Mouse (Mus musculus) spleen, adult 2 months (tissue): ENCODE results near the gene Tgfbr2.

Experiments used
- CTCF ChIP-seq: fragments of 200-500 bp; IDR thresholded peaks from 2 replicates; pipeline ENCODE4 v1.5.1; 2011; ENCODE audit warnings: mild to moderate bottlenecking, inconsistent platforms; ENCODE audit not compliant: insufficient read depth, insufficient read length, insufficient replicate concordance; ENCODE audit errors: extremely low read depth
- POLR2A ChIP-seq: fragments of 200-500 bp; IDR thresholded peaks from 2 replicates; pipeline ENCODE4 v1.6.1; 2011; ENCODE audit warnings: low read depth, low read length, inconsistent platforms

DNA sequence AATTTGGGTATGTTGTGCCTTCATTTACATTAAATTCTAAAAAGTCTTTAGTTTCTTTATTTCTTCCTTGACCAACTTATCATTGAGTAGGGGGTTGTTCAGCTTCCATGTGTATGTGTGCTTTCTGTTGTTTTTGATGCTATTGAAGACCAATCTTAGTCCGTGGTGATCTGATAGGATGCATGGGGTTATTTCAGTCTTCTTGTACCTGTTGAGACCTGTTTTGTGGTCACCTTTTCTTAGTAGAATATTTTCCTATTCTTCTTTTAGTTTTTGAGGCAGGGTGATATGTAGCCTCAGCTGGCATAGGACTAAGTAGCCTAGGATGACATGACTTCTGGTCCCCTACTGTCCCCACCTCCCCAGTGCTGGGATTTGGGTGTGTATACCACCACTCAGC, 28.5 kb upstream of the Tgfbr2 start:
- TF ChIP-seq CTCF (no peak), POLR2A (no peak)
